Mouse (Mus musculus): ENCODE results near the gene Myof. TPM values are rescaled to one million over a fixed set of nuclear protein-coding genes. Genes with fewer than 3 reads are reported as not detected.

Gene Myof
- polyA plus RNA-seq (2012; rRNA removed), result 5.0 and 7.1 TPM in 2 replicates

DNA sequence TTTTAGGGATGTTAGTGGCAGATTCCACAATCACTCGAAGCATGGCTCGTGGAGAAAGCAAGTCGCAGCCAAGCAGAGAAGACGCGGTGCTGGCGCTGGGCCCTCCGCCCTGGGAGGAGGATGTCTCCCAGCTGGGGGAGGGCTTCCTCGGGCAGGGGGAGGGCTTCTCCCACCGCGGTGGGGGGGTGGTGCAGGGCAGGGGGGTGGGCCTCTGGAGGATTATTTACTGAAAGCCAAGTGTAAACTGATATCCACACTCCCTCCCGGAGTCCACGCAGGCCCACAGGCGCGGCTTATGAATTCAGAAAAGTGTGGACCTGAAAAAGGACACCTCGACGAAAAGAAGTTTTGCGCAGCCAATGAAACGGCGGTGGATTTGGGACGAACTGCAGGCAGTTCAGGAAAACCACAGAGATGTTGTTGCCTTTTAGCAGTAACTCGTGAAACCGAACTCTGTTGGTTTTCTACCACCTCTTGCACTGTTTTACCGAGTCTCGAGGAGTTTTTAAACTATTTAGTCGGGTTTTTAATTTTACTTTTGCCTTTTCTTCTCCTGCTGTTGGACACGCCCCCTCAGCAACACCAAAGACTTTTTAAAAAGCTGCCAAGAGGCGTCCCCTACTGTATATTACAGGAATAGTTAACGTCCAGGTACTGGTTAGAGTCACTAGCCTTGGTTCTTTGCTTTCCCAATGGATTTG lies at the start of gene Myof:
Myof (minus strand) TSS at position 297 of the 701 bp plus-strand sequence.
- DNase-seq (ENCODE audit: extremely low spot score in 1 of 2, low spot score in 1 of 2), result peak in 1 of 2 experiments; percentile 32

DNA sequence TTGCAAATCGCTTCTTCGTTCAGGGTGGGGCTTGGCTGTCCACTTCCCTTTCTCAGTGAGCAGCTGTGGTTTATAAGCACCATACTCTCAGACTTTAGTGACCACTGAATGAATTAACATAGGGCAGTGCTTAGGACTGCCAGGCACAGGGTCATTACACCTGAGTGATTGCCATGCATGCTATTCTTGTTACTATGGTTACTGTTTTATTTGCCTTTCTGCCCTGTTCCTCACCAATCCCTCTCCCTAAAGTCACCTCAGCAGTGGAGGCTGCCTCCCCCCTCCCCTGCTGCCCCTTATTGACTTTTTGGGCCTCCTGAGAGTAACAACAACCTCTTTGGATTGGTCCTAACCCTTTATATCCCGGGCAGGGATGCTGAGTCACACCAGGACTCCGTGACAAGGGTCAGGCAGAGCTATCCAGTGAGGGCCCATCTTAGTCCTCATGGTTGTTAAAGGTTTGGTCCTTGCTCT lies 48.2 kb upstream of the Myof start:
- DNase-seq (ENCODE audit: extremely low spot score in 1 of 2, low spot score in 1 of 2), result no peak

DNA sequence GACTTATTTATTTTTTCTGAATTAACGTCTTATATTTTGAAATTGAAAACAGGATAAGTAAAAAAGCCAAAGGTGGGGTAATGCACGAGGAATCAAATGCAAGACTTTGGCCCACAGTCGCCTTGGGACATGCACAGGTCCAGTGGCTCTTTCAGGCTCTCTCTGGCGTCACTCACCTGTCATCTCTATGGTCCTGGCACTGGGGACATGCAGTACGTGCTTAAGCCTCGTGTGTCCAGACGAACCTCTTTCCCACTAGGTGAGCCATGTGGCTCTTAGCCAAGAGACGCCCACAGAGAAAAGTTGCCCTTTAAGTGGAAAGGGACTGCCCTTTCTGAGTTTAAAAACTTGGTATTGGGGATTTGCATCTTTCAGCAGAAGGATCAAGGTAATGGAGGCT lies 46.0 kb upstream of the Myof start:
- no peak for DNase-seq (ENCODE audit: extremely low spot score in 1 of 2, low spot score in 1 of 2)

DNA sequence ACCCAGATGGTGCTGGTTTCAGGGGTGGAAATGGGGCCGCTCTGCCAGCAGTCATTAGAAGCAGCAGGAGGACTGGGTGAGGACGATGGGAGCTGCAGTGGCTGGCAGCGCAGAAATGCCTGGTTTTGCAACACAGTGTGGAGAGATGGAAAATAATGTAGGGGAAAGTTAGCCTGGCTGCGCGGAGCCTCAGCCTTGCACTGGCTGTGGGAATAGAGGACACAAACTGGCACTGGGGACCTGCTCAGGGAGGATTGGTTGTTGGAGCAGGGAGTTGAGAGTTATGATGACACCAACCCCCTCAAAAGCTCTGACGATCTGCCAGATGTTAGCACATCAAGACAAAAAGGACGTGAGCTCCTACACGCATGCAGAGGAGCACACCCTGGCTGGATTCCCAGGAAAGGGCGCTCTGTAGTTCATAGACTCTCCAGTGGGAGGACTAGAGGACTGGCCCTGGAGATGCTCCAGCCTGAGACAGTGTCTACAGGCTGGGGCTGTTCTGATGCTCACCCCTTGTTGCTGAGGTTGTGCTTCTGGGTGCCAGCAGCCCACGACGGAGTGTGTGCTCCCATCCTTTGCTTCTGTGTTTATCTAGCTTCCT lies 43.7 kb upstream of the Myof start:
- DNase-seq (ENCODE audit: extremely low spot score in 1 of 2, low spot score in 1 of 2), result peak; percentile 1 to 48

DNA sequence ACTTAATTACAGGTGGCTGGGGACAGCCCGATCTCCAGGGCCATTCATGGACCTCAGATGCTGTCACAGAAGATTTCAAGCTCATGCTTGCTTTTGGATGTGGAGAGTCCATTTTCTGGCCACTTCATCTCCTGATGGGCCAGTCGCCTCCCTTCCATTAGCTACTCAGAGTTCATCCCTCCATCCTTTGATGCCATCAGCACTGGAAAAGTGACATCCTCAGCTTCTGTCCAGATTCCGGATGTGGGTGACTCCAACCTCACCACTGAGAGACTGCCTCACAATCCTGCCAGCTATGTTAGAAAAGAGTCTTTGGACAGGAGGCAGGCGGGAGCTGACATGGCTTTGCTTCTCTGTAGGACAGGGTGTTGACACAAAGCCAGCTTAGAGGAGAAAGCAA lies 42.5 kb upstream of the Myof start:
- no peak for DNase-seq (ENCODE audit: extremely low spot score in 1 of 2, low spot score in 1 of 2)

DNA sequence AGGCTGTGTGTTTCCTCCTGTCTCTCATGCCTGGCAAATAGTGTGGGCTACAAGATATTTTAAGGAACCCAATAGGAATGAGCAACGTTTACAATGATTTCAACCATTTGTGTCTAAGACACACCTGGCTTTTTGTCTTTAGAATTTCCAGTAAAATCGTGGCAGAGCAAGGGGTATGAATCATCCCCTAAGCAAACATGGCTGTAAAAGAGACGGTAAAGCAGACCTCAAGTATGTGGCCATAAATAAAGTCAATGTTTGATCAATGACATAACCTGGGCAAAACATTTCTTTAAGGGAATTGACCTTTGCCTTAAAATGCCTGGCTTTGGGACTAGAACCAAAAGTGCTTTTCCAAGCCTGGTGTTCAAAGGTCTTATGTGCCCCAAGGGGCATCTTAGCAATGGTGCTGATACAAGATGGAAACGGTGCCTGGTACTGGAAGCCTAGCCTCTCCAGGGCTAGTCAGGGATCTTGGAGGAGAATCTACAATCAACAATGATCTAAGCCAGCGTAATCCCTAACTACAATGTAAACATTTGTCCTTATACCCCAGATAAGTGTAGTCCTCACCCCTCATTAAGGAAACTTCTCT lies 39.7 kb upstream of the Myof start:
- no peak for DNase-seq (ENCODE audit: extremely low spot score in 1 of 2, low spot score in 1 of 2)

DNA sequence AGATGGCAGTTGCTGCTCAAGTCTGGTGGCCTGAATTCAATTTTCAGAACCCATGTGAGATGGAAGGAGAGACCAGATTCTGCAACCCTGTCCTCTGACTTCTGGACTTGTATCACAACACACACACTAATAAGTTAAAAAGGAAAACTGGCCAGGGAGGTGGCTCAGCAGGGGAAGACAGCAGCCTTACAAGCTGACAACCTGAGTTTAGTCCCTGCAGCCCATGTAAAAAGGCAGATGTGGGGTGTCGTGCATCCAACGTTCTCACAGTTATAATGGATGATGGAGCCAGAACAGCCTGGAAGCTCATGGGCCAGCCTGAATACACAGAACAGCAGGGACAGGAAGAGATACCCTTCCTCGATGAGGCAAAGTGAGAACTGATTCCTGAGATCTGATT lies 38.0 kb upstream of the Myof start:
- no peak for DNase-seq (ENCODE audit: extremely low spot score in 1 of 2, low spot score in 1 of 2)

DNA sequence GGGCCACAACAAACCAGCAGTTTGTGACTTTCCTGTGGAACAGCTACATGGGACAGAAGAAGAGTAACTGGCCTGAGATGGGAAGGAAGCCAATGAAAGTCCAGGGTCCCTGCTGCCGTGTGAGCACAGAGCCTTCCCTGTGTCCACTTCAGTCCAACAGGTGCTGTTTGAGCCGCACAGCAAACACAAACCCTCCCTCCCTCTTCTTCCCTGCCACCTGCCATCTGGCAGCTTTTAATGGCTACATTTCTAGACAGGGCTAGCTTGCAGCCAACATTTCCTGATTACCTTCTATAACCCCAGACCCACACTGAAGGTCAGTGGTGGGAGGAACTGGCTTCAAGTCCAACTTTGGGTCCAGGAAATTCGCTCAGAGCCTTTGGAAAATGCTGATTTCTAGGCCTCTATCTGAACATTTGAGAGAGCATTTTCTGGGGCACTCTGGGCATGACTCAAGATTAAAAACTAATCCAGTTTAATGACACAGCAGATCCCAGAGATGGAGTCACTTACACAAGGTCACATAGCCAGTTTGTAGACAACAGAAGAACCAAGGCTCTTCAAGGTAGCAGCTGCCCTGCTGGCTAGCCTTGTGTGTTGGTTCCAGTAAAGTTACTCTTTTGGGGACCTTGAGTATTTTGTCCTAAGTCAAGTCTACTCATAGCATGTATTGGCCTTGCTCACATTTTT lies 34.6 kb upstream of the Myof start:
- no peak for DNase-seq (ENCODE audit: extremely low spot score in 1 of 2, low spot score in 1 of 2)

DNA sequence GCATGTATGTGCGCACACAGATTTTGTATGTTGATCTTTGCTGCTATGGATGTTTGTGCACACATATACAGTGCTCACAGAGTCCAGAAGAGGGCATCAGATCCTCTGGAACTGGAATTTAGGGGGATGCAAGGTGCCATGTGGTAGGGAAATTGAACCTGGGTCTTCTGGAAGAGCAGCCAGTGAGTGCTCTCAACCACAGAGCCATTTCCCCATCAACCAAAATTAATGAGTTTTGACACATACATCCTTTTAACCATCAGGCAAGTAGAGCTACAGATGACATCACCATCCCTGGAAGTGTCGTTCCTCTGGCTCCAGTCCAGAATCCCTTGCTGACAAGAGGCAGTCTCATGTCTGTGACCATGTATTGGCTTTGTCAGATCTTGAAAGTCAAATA lies 32.9 kb upstream of the Myof start:
- peak in 1 of 2 experiments; percentile 9 for DNase-seq (ENCODE audit: extremely low spot score in 1 of 2, low spot score in 1 of 2)

DNA sequence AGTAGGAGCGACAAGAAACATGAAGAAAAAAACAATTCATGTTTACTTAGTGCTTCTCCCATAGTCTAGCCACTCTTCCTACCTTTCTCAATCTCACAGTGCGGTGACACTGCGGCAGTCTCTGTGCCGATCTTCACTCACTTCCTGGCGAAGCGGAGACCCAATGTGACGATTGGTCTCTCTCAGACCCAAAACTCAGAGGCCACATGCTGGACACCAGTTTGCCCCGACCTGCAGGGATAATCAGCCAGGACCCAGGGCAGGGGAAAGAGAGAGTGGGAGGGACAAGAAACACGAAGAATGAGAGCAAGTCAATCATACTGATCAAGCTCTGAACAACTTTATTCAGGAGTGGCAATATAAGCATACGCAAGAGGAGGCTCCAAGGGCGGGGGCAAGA lies 31.7 kb upstream of the Myof start:
- DNase-seq (ENCODE audit: extremely low spot score in 1 of 2, low spot score in 1 of 2), result no peak

DNA sequence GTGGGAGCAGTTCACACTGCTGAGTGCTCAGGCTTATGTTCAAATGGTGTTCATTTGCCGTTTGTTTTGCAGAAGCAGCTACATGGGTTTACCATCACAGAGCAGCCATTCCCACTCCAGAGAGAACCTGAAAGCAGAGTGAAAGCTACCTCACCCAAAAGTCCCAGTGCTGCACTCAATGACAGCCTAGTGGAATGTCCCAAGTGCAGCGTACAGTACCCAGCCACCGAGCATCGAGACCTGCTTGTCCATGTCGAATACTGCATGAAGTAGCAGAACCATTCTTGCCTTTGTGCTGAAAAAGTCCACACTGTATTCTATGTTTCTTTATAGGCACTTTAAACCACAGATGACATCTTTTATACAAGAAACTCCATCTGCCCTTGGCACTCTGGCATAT lies 29.8 kb upstream of the Myof start:
- DNase-seq (ENCODE audit: extremely low spot score in 1 of 2, low spot score in 1 of 2), result no peak

DNA sequence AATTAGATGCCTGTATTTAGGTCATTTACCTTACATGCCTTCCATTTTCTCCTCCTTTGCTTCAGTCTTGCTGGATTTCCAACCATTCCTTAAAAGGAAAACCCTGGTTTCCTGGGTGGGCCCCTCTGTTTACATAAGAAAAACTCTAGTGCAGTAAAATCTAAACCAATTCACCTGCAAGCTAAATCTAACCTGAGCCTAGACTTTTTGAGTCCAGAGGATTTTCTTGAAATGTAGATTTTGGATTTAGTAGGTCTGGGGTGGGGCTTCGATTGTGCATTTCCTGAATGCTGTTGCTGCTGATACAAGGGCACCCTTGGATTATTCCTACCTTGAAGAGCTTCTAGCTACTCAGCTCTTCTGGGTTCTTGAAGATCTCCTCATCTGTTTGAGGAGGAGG lies 20.7 kb upstream of the Myof start:
- no peak for DNase-seq (ENCODE audit: extremely low spot score in 1 of 2, low spot score in 1 of 2)

DNA sequence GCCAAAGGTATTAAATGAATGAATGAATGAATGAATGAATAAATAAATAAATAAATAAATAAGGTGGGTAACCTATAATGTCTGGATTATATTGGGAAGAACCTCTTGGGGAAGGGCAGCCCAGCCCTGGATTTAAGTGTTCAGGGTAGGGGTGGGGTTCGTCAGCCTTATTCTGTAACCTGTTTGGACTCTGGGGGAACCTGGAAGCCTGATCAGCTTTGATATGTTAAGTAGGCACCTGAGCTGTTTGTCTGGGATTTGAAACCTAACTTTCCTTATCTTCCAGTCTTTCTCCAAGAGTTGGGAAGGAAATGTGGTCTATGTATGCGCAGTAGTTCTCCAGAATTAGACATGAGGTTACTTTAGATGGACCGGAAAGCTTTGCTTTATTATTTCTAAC lies 19.8 kb upstream of the Myof start:
- DNase-seq (ENCODE audit: extremely low spot score in 1 of 2, low spot score in 1 of 2), result no peak

DNA sequence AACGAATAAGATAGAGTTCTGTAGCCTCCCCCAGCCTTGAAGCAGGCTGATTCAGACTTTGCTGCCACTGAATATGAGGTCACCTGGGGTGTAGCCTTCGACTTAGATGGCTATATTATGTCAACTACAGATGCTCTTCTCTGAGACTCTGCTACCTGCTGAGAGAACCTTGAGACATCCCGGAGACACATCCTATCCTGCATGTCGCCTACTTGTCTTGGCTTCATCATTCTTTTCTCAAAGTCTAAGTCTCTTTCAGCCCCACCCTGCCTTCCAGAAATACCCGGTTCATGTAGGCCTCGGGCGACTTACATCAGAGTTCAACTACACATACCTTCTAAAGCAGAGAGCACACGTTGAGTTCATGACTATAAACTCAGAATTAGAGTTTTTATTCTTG lies 13.6 kb upstream of the Myof start:
- DNase-seq (ENCODE audit: extremely low spot score in 1 of 2, low spot score in 1 of 2), result no peak

DNA sequence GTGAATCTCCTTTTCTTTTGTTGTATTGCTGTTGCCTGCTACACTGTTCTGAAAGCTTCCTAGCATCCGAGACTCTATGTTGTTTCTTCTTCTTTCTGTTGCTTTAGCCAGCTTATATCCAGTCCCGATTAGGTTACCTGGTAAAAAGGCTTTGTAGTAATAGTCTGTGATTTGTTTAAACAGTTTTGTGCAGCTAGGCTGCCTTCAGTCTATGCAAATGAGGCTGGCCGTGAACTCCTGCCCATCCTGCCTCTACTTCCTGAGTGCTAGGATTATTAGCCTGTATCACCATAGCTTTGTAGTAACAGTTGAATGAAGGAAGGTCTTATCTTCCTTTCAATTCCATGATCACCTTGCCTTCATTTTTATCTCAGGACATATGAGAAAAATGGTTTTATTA lies 12.9 kb upstream of the Myof start:
- DNase-seq (ENCODE audit: extremely low spot score in 1 of 2, low spot score in 1 of 2), result no peak

DNA sequence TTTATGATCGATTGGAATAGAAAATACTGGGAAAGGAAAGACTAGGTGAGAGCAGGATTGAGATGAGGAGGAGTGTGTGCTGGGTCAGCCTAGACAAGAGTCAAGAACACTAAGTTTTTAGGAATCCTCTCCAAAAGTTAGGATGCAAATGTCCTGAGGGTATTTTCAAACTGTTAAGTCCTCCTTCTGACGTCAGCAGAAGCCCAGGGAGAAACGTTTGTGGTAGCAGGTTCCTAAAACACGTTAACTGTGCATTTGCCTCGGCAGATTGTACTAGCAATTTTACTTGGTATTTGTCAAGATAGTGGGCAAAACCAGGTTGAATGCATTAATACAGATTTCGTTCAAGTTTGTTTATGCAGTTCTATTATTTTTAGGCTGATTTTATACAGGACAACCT lies 12.4 kb upstream of the Myof start:
- no peak for DNase-seq (ENCODE audit: extremely low spot score in 1 of 2, low spot score in 1 of 2)

DNA sequence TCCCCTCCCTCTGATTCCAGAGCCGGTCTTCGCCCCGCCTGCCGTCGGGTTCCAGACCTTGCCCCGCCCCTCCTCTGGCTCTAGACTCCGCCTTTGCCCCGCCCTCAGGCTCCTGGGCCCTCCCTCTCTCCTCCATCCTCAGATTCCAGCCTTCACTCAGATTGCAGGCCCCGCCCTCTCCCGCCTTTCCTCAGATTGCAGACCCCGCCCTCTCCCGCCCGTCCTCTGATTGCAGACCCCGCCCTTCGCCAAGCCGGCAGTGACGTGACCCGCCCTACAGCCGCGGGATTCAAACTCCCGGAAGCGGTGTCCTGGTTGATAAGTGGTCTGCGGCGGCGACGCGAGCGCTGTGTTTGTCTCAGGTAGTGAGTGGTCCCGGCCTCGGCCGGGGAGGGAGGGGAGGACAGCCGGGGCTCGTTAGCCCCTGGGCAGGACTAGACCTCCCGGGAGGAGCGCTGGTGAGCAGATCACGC lies 11.4 kb upstream of the Myof start, which contains the start of gene Cep55:
Cep55 (plus strand) TSS at position 292 of the 473 bp plus-strand sequence.
- DNase-seq (ENCODE audit: extremely low spot score in 1 of 2, low spot score in 1 of 2), result peak; percentile 90 to 95

DNA sequence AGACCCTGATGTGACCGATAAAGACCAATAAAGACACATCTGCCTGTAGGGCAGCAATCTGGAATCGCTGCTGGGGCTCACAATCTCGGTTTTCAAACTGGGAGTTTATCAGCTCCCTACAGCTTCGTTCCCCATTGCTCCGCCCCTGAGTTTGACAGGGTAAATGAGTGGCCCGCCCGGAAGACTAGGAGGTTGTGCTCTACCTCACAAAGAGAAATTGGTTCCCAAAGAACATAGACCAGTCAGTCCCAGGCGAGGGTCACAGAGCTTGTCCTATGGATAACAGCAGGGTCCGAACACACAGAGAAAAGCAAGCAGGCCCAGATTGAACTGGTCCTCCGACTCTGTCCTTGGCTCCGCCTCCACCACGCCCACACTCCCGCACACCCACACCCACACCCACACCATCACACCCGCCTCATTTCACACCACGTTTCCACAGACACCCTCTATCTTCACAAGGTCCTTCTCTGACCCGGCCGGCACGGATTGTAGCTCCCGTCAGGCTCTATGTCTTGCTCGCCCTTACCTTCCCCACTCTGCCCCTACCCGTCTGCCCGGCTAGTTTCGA lies 10.9 kb upstream of the Myof start:
- DNase-seq (ENCODE audit: extremely low spot score in 1 of 2, low spot score in 1 of 2), result no peak

DNA sequence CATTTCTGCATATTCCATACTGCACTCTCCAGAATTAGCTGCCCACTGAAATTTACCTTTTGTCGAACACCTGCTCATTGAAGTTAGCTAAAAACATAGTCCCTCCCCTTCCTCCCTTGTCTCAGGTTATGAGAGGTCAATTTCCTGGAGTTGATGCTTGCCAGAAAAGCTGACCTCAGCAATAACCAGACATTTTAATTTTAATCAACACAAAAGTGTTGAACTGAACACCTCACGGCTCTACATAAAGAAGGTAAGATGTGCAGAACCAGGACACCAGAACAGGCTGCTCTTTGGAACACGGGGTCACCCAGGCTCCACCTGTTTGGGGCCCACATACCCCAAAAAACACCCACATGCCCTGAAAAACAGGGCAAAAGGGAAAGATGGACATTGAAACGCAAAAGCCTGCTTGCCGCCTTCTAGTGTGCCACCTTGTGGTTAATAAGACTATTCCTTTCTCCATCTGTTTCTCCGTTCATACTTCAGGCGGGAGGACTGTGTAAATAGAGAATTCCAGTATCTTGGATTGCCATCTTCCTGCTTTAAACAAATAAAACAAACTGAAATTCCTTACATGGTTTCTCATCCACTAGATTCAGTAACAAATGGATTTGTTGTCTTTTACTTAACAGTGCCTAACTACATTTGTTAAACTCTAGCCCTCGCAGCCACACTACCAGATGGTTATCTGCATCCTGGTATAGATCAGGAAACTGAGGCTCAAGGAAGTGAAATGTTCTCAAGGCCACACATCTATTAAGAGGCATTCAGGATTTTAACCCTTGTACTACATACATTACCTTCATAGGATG lies 10.1 kb upstream of the Myof start:
- DNase-seq (ENCODE audit: extremely low spot score in 1 of 2, low spot score in 1 of 2), result peak in 1 of 2 experiments; percentile 51

DNA sequence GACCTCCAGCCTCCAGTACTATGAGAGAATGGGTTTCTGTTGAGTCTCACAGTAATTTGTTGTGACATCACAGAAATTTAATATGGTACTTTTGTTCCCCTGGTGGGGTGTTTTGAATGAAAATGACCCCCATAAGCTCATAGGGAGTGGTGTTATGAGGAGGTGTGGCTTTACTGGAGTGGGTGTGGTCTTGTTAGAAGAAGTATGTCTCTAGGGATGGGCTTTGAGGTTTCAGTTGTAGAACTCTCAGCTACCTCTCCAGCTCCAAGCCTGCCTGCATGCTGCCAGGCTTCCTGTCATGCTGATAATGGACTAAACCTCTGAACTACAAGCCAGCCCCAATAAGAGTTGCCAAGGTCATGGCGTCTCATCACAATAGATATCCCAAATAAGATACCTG lies 6.3 kb upstream of the Myof start:
- DNase-seq (ENCODE audit: extremely low spot score in 1 of 2, low spot score in 1 of 2), result no peak
